Mouse (Mus musculus) heart, adult 8-10 months (tissue): Measurements from ENCODE around the gene Grid2. TPM values are rescaled to one million over a fixed set of nuclear protein-coding genes. Genes with fewer than 3 reads are reported as not detected.

Source experiments
- DNase-seq: peaks from one replicate; pipeline ENCODE4 v3.0.0; 2022; ENCODE audit warnings: low spot score
- total RNA-seq, 4 experiments: library from RNA; stranded (reverse); gene quantifications; 2 replicates each; pipeline ENCODE4 v1.2.4; 2022

Grid2 gene
- total RNA-seq, 4 experiments from 2014 or later = 0.03 to 0.16 (median 0.09) TPM; not detected in 1

GRCm38 (mm10) chr6:64308631-64309030 lies 1053.0 kb downstream of the Grid2 start:
- DNase-seq = no peak

- DNase-seq = no peak
Observed at GRCm38 (mm10) chr6:64313132-64313531, 1057.5 kb downstream of the Grid2 start.

- DNase-seq = no peak
Observed at GRCm38 (mm10) chr6:64326936-64327335, 1071.3 kb downstream of the Grid2 start.

GRCm38 (mm10) chr6:64327876-64328275 lies 1072.2 kb downstream of the Grid2 start:
- DNase-seq = no peak

- no peak for DNase-seq
Observed at GRCm38 (mm10) chr6:64398413-64399098, 1142.9 kb downstream of the Grid2 start.

GRCm38 (mm10) chr6:64427658-64428057 lies 1172.0 kb downstream of the Grid2 start:
- DNase-seq = no peak

GRCm38 (mm10) chr6:64428898-64429297 lies 1173.2 kb downstream of the Grid2 start:
- no peak for DNase-seq

- DNase-seq = no peak
Observed at GRCm38 (mm10) chr6:64448127-64448526, 1192.5 kb downstream of the Grid2 start.

- DNase-seq = no peak
Observed at GRCm38 (mm10) chr6:64448864-64449355, 1193.2 kb downstream of the Grid2 start.

- DNase-seq = no peak
Observed at GRCm38 (mm10) chr6:64450770-64451169, 1195.1 kb downstream of the Grid2 start.

GRCm38 (mm10) chr6:64479884-64480283 lies 1224.2 kb downstream of the Grid2 start:
- DNase-seq = no peak

- no peak for DNase-seq
Observed at GRCm38 (mm10) chr6:64480592-64480991, 1224.9 kb downstream of the Grid2 start.

- no peak for DNase-seq
Observed at GRCm38 (mm10) chr6:64490313-64491067, 1234.8 kb downstream of the Grid2 start.

- DNase-seq = no peak
Observed at GRCm38 (mm10) chr6:64504394-64504793, 1248.7 kb downstream of the Grid2 start.

- no peak for DNase-seq
Observed at GRCm38 (mm10) chr6:64542168-64542567, 1286.5 kb downstream of the Grid2 start.

GRCm38 (mm10) chr6:64553645-64554044 lies 1298.0 kb downstream of the Grid2 start:
- DNase-seq = no peak

- no peak for DNase-seq
Observed at GRCm38 (mm10) chr6:64555220-64555619, 1299.5 kb downstream of the Grid2 start.

- DNase-seq = peak; percentile 1
Observed at GRCm38 (mm10) chr6:64568599-64568998, 1312.9 kb downstream of the Grid2 start.

- no peak for DNase-seq
Observed at GRCm38 (mm10) chr6:64581338-64581737, 1325.7 kb downstream of the Grid2 start.

GRCm38 (mm10) chr6:64588487-64589205 lies 1333.0 kb downstream of the Grid2 start:
- DNase-seq = no peak

- DNase-seq = no peak
Observed at GRCm38 (mm10) chr6:64596261-64596660, 1340.6 kb downstream of the Grid2 start.

GRCm38 (mm10) chr6:64596835-64597234 lies 1341.2 kb downstream of the Grid2 start:
- DNase-seq = no peak
